Mouse (Mus musculus): ENCODE results near the gene Znrf2.
"Not testable (repeated sequence)": the region's sequence is repeated elsewhere in the genome, so short reads cannot be mapped to it uniquely, and the experiment has no call there.

Znrf2 gene

GRCm38 (mm10) chr6:54854859-54855258 lies 38.1 kb downstream of the Znrf2 start:
- no peak for DNase-seq

GRCm38 (mm10) chr6:54855801-54856583 lies 39.3 kb downstream of the Znrf2 start:
- DNase-seq: no peak

DNA sequence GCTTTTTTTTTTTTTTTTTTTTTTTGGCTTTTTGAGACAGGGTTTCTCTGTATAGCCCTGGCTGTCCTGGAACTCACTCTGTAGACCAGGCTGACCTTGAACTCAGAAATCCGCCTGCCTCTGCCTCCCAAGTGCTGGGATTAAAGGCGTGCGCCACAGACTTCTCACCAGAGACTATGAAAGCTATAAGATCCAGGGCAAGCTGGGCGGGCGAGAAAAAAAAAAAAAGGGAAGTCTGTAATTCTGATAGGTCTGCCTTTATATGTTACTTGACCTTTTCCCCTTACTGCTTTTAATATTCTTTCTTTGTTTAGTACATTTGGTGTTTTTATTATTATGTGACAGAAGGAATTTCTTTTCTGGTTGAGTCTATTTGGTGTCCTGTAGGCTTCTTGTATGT lies 42.4 kb downstream of the Znrf2 start:
- not testable (repeated sequence) for DNase-seq

GRCm38 (mm10) chr6:54860180-54860579 lies 43.5 kb downstream of the Znrf2 start:
- no peak for DNase-seq

DNA sequence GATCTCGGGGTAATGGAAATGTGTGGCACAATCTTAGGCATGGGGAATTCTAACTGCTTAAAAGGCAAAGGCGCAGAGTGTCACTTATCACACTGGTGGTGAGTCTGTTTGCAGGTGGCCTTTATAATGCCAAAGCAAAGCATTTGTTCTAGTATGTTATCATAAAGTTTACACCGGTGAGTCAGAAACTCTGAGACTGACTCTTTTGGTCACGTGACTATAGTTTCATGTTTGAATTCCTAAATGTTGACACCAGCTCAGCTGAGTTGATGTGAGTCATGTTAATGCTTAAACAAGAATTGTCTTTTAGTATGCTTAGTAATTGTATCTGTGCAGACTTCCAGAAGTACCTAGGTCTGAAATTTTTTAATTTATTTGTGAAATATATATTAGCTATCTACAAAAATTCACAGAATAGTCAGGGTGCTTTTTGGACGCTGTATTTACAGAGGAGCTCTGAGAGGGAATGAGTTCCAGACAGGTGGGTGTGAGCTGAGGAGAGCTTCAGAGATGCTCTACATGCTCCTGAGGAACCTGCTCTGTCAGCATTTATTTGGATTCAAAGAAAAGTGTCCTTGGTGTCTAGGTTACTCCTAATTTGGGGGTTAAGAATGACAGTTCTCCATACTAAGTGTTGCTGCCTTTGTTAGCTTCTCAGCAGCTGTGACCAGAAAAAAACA lies 50.2 kb downstream of the Znrf2 start:
- DNase-seq: no peak

GRCm38 (mm10) chr6:54867411-54867745 lies 50.7 kb downstream of the Znrf2 start:
- no peak for DNase-seq

DNA sequence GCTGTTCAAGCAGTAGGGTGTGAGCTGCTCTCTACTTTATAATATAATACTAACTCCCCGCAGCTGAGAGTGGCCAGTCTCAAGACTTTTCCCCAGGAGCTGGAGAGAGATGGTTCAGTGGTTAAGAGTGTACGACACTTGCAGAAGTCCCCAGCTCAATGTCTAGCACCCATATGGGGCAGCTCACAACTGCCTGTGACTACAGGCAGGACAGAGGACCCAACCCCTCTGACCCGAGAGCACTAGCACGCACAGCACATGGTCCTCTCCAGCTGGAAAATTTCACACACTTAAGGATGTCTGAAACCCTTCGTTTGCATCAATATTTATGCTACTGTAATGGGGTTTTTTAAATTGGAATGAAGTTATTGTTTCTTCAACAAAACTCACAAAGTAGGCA lies 56.3 kb downstream of the Znrf2 start:
- DNase-seq: peak; percentile 71

DNA sequence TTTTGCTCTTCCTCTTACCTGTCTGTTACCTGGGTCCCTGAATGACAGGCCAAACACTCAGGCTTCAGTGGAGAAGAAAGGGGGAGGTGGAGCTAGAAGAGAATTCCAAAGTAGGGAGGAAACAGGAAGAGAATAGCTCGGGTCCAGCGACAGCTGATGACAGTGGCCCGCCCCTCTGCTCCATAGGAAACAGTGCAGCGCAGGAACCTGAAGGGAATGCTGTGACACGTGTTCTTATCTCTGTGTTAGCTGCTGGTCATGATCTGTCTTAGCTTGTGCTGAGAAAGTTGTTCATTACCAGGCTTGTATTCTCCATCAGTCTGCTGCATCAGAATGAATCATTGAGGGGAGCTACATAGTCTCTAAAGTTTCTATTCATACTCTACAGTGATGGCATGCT lies 60.1 kb downstream of the Znrf2 start:
- peak; percentile 87 for DNase-seq

DNA sequence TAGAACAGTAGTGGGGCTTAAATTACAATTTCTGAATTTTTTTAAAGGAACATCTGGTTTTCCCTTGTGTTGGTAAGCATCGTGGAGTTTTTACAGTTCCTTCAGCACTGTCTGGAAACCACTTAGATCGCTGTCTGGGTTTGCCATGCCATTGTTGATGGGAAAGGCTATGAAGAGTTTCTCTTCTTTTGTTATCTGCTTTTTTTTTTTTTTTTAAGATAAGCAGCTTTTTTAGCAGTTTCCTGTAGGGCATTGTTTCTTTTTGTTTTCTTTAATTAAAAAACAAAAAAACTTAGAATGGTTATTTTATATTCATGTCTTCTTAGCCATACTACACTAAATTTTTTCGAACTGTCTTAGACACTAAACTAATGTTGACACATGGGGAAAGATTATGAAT lies 60.9 kb downstream of the Znrf2 start:
- DNase-seq: no peak

DNA sequence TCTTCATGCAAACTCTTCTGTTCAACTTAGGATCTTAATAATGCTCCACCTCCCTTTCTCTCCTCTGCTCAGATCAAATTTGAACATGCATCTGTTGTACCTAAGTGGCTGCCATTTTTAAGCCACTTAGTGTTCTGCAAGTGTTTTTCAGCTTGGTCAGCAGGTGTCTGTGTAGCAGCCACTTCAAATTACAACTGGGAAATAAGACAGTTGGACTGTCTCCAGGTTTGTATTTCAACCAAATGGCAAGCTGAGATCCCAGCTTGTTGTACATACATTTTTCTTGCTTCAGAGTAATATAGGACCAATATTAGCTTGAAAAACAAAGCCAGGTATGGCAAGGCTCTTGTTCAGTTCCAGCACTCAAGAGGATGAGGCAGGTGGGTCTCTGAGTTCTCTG lies 61.8 kb downstream of the Znrf2 start:
- DNase-seq: peak; percentile 37

DNA sequence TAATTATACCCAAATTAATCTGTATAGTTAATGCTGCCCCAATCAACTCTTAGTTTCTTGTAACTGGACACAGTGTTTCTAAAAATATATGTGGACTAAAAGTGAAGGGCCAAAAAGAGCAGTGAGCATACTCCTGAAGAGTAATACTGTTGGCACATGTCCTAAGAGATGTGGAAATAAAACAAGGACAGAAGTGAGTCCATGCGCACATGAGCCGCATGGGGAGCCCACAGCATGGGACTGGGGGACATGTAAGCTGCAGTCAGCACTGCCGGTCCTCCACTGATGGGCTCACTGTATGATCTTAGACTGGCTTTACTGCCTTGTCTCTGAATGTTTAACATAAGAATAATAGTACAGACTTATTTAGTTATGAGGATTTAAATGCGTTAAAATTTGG lies 63.4 kb downstream of the Znrf2 start:
- peak; percentile 85 for DNase-seq

- DNase-seq: peak; percentile 53
Measured at GRCm38 (mm10) chr6:54883424-54883823, 66.7 kb downstream of the Znrf2 start.

DNA sequence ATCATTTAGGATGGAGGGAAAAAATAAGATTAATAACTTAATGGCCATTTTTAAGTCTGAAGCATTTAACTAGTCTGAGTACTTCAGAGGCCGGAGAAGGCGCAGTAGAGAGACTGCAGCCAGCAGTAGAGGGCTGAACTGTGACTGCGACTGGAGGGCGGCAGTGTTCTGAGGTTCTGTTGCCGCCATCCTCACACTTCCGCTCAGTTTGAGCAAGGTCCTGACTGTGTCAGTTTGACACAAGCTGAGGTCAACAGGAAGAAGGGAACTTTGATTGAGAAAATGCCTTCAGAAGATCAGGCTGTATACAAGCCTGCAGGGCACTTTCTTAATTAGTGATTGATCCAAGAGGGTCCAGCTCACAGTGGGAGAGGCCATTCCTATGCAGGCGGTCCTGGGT lies 69.5 kb downstream of the Znrf2 start:
- DNase-seq: peak; percentile 71

DNA sequence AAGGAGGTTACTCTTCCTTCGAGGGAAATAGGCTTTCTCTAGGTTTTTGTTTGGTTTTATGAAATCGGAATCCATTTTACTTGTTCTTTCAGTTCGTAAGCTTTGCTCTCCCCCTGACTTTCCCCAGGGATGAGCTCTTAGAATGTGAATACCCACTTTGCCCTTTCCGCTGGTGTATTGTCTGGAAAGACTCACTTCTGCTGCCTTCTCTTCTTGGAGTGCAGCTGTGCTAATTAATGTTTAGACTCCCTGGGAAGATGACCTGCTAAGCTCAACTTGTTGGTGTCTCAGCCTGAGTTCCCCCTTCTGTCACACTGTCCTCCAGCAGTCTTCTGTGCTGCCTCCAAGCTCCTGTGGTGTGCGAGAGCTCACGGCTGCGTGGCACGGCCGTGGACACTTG lies 73.5 kb downstream of the Znrf2 start:
- peak; percentile 35 for DNase-seq

GRCm38 (mm10) chr6:54891384-54891783 lies 74.7 kb downstream of the Znrf2 start:
- DNase-seq: no peak

DNA sequence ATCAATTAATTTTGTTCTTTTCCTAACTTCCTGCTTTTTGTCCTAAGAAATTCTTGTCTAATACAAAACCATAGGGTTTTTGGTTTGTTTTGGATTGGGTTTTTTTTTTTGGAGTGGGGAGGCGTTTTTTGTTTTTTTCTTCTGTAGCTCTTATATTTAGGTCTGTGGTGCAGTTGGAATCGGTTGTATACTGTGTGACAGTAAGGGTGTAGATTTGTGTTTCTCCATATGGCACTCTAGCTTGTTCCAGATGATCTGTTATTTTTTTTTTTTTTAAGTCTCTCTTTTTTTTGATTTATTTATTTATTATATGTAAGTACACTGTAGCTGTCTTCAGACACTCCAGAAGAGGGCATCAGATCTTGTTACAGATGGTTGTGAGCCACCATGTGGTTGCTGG lies 83.5 kb downstream of the Znrf2 start:
- DNase-seq: no peak

- no peak for DNase-seq
Measured at GRCm38 (mm10) chr6:54902547-54902946, 85.8 kb downstream of the Znrf2 start.

- peak; percentile 96 for DNase-seq
Measured at GRCm38 (mm10) chr6:54906053-54907040, 89.6 kb downstream of the Znrf2 start.

DNA sequence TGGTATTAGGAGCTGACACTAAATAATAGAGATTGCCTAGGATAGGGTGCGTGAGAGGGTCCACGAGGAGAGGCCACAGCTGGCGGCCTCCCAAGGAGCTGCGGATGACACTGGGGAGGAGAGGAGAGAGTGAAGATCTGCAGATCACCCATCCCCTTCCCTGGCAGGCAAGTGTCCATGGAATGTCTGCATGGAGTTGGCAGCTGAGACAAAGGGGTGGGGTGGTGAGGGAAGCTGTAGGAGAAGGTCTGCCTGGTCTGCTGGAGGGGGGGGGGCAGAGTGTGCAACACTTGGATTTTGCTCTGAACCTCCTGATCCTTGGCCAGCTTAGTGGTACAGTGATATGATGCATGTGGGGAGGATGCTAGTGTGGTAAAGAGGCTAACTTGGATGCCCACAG lies 98.3 kb downstream of the Znrf2 start:
- peak; percentile 42 for DNase-seq

DNA sequence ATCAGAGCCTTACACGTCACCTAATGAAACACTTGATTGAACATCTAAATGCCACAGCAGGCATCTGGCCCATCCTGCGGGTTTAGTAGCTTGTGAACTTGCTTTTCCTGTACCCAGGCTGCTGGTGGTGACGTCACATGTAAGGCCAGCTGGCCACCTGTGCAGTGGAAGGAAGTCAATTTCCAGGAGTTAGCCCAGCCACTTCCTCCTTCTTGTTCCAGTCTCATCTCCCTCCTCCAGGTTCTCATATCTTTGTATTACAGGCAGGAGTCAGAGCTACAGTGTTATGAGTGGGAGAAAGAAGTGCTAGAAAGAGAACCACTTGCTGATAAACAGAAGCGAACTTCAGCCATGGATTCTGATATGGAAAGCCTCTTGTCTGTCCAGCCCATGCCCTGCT lies 99.4 kb downstream of the Znrf2 start:
- peak; percentile 83 for DNase-seq

- DNase-seq: peak; percentile 81
Measured at GRCm38 (mm10) chr6:54916941-54917340, 100.2 kb downstream of the Znrf2 start.

- peak; percentile 96 for DNase-seq
Measured at GRCm38 (mm10) chr6:54917523-54917922, 100.8 kb downstream of the Znrf2 start.

GRCm38 (mm10) chr6:54918521-54918920 lies 101.8 kb downstream of the Znrf2 start:
- peak; percentile 61 for DNase-seq
